Mouse (Mus musculus) WW6 (cell line): ENCODE results near the gene Olfr485.
"Not testable (repeated sequence)": the region's sequence is repeated elsewhere in the genome, so short reads cannot be mapped to it uniquely, and the experiment has no call there.

Source experiments
- DNase-seq: peaks from one replicate; pipeline ENCODE4 v3.0.0-alpha.2; 2013; ENCODE audit warnings: low read depth, low spot score

Gene Olfr485

GRCm38 (mm10) chr7:108159771-108160170 lies at the start of gene Olfr485:
Gene Olfr485, minus strand, starts transcription at chr7:108159871.
- no peak for DNase-seq

GRCm38 (mm10) chr7:108196938-108197337 lies 37.3 kb upstream of the Olfr485 start:
- no peak for DNase-seq

- DNase-seq, result not testable (repeated sequence)
Observed at GRCm38 (mm10) chr7:108196337-108196736, 36.7 kb upstream of the Olfr485 start.

- DNase-seq, result not testable (repeated sequence)
Observed at GRCm38 (mm10) chr7:108192714-108193113, 33.0 kb upstream of the Olfr485 start.

GRCm38 (mm10) chr7:108191196-108191595 lies 31.5 kb upstream of the Olfr485 start:
- DNase-seq, result not testable (repeated sequence)

GRCm38 (mm10) chr7:108185237-108185636 lies 25.6 kb upstream of the Olfr485 start:
- not testable (repeated sequence) for DNase-seq

- DNase-seq, result not testable (repeated sequence)
Observed at GRCm38 (mm10) chr7:108184401-108184800, 24.7 kb upstream of the Olfr485 start.

- DNase-seq, result not testable (repeated sequence)
Observed at GRCm38 (mm10) chr7:108172642-108173041, 13.0 kb upstream of the Olfr485 start, which contains the start of gene Olfr486. Gene Olfr486, minus strand, starts transcription at chr7:108172742.

- DNase-seq, result no peak
Observed at GRCm38 (mm10) chr7:108127349-108127748, 32.3 kb downstream of the Olfr485 start, which contains the start of gene Olfr484. Gene Olfr484, minus strand, starts transcription at chr7:108127449.

GRCm38 (mm10) chr7:108121416-108121815 lies 38.3 kb downstream of the Olfr485 start:
- DNase-seq, result no peak

- DNase-seq, result peak; percentile 18
Observed at GRCm38 (mm10) chr7:108120681-108121080, 39.0 kb downstream of the Olfr485 start.
